Mouse (Mus musculus) forebrain, embryonic 10.5 days (tissue): ENCODE results near the gene Tssc4. TPM values are rescaled to one million over a fixed set of nuclear protein-coding genes. Genes with fewer than 3 reads are reported as not detected.

ENCODE experiments used
- DNase-seq: peaks from one replicate; pipeline ENCODE4 v3.0.0-alpha.2; 2017; ENCODE audit warnings: low spot score; ENCODE audit errors: extremely low spot score
- H3K27ac ChIP-seq: fragments of 300-500 bp; sonication (generic); 2 replicates; pipeline ENCODE4 v1.5.1; 2016; ENCODE audit warnings: mild to moderate bottlenecking
- H3K27me3 ChIP-seq: fragments of 300-500 bp; sonication (generic); 2 replicates; pipeline ENCODE4 v1.6.1; 2016; ENCODE audit warnings: mild to moderate bottlenecking; ENCODE audit not compliant: poor library complexity, severe bottlenecking
- H3K36me3 ChIP-seq: fragments of 300-500 bp; sonication (generic); replicated peaks from 2 replicates; pipeline ENCODE4 v1.6.1; 2016; ENCODE audit warnings: mild to moderate bottlenecking, moderate library complexity
- H3K4me1 ChIP-seq: fragments of 300-500 bp; sonication (generic); 2 replicates; pipeline ENCODE4 v1.6.1; 2016
- H3K4me3 ChIP-seq: fragments of 300-500 bp; sonication (generic); 2 replicates; pipeline ENCODE4 v1.5.1; 2016; ENCODE audit warnings: mild to moderate bottlenecking, moderate library complexity
- H3K9me3 ChIP-seq: fragments of 300-500 bp; sonication (generic); 2 replicates; pipeline ENCODE4 v1.6.1; 2016; ENCODE audit warnings: mild to moderate bottlenecking, moderate library complexity
- WGBS: fragments of 180-500 bp; shearing (Covaris S2); methylation state at CpG from one replicate; pipeline ENCODE4 v1.1.7; 2016; 5-methylcytosine and 5-hydroxymethylcytosine counted together
- polyA plus RNA-seq: library from polyadenylated mRNA; unstranded; fragments of >200 nt; fragmentation: Nextera tagmentation; extraction: Ambion mirVana; gene quantifications from 2 replicates; pipeline ENCODE4 v1.2.1, GENCODE M21; 2016

Tssc4 gene
- polyA plus RNA-seq, 1 experiment from 2014 or later: 132 TPM

DNA sequence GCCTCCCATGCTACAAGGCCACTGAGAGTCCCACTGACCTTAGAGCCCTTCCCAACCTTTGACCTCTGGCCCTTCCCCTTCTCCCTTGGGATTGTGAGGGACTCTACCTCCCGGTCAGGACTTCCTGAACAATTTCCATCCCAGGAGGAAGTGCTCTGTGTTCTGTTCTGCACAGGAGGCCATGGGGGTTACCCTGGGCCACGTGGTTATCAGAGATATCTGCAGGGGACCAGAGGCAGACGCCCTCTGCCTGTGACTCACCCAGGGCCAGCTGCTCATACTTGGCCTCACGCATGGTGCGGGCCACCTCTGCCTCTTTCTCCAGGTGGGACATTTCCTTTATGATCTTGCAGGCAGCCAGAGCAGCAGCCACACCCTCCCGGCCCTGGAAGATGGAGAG, 13.0 kb downstream of the Tssc4 start:
- Histone ChIP-seq H3K27me3 (no peaks in the 10 kb centered on the region; the same call in 1 of the 2 replicates), H3K36me3 (no peaks in the 10 kb centered on the region), H3K27ac (no peak overlapping the region), H3K4me1 (peaks cover 6% of the 10 kb centered on the region), H3K9me3 (no peaks in the 10 kb centered on the region), H3K4me3 (no peak overlapping the region)
- no peak for DNase-seq
- 70% methylated on average over 6 of the region's 6 CpGs for WGBS

DNA sequence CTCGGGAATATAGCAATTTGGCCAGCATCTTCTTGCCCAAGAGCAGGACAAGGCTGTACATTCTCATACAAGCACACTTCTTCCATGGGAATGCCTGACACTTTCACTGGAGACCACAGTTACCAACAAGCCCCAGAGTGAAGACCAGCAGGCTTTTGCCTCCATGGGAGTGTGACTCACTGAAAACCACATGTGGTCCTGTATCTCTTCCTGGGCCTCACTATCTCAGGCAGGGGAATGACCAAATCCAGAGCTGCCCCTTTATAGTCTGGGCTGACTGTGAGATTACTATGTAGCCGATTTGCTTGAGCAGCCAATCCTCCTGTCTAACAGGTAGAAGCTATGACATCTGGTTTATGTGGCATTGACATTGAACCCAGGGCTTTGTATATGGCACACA, 14.7 kb downstream of the Tssc4 start:
- H3K4me1 ChIP-seq: peaks cover 8% of the 10 kb centered on the region
- peaks cover under 1% of the 10 kb centered on the region; the same call in 1 of the 2 replicates for H3K27me3 ChIP-seq
- H3K9me3 ChIP-seq: no peaks in the 10 kb centered on the region
- no peak overlapping the region for H3K4me3 ChIP-seq
- no peak for DNase-seq
- no peak overlapping the region for H3K27ac ChIP-seq
- H3K36me3 ChIP-seq: no peaks in the 10 kb centered on the region
- WGBS: 81% methylated on average over 2 of the region's 2 CpGs

DNA sequence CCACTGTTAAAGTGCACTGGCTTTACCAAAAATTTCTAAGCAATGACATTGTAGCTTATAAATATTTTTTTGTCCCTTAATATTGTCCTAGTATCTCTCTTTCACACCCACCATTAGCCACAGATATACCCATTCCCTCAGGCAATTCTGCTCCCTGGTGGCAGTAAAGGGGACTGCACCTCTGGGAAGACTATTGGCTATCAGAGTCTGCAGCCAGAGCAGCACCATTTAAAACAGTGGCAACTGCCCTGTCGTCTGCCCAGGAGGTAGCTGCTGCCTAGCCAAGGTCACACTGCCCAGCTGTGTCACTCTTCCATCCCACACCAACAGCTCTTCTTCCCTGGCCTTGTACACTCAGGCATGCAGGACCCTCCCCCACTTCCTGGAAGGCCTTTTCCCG, 17.3 kb downstream of the Tssc4 start:
- DNase-seq: peak; percentile 46
- no peaks in the 10 kb centered on the region for H3K36me3 ChIP-seq
- no peaks in the 10 kb centered on the region for H3K9me3 ChIP-seq
- 58% methylated on average over 2 of the region's 2 CpGs for WGBS
- H3K27me3 ChIP-seq: peaks cover 9% of the 10 kb centered on the region; the same call in 1 of the 2 replicates
- no peak overlapping the region for H3K4me3 ChIP-seq
- no peak overlapping the region for H3K27ac ChIP-seq
- peaks cover 8% of the 10 kb centered on the region for H3K4me1 ChIP-seq

DNA sequence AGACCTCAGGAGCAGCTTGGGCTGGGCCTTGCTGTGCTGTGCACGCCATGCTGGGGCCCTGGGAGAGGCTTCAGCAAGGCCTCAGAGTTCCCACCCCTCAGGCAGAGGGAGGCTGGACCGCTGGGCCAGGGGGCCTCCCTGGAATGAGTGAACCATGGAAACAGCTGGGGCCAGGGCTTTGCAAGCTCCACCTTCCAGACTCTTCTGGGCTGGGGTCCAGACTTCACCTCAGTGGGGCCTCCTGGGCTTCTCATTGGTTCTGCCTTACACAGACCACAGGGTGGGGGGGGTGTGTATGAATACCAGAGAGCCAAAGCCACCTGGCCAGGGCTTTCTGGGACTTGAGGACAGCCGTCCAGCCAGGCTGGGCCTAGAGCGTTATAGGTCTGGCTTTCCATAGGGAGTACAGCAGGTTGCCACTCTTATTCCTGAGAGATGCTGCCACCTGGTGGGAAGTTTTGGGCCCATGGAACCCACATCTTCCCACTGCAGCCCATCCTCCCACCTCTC, 18.1 kb downstream of the Tssc4 start:
- no peak overlapping the region for H3K4me3 ChIP-seq
- H3K36me3 ChIP-seq: no peaks in the 10 kb centered on the region
- 41% methylated on average over 4 of the region's 4 CpGs for WGBS
- H3K27me3 ChIP-seq: peaks cover 12% of the 10 kb centered on the region; the same call in 1 of the 2 replicates
- DNase-seq: peak; percentile 36
- peak overlapping the region; percentile 53; the same call in 1 of the 2 replicates for H3K27ac ChIP-seq
- H3K4me1 ChIP-seq: peaks cover 8% of the 10 kb centered on the region
- no peaks in the 10 kb centered on the region for H3K9me3 ChIP-seq

DNA sequence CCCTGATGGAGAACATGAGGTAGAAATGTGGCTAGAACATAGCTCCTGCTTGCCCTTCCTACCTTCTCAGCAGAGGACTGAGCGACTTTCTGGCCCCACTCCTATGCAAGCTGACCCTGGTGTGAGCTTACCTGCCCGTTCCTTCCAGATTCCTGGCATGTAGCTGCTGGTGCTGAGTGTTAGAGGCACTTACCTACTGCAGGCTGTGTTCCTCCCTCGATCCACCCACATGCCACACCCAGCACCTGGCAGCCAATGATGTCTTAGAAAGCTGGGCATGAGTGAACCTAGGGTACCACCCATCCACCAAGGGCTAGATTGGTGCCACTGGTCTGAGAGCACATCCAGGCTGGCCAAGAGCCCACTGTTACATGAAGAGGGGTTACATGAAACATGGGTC, 24.8 kb downstream of the Tssc4 start:
- WGBS: 75% methylated on average over 3 of the region's 3 CpGs
- Histone ChIP-seq H3K27ac (no peak overlapping the region), H3K36me3 (no peaks in the 10 kb centered on the region), H3K4me3 (no peak overlapping the region), H3K27me3 (peaks cover 34% of the 10 kb centered on the region), H3K4me1 (peaks cover 6% of the 10 kb centered on the region; the same call in 1 of the 2 replicates), H3K9me3 (no peaks in the 10 kb centered on the region)
- DNase-seq: no peak

DNA sequence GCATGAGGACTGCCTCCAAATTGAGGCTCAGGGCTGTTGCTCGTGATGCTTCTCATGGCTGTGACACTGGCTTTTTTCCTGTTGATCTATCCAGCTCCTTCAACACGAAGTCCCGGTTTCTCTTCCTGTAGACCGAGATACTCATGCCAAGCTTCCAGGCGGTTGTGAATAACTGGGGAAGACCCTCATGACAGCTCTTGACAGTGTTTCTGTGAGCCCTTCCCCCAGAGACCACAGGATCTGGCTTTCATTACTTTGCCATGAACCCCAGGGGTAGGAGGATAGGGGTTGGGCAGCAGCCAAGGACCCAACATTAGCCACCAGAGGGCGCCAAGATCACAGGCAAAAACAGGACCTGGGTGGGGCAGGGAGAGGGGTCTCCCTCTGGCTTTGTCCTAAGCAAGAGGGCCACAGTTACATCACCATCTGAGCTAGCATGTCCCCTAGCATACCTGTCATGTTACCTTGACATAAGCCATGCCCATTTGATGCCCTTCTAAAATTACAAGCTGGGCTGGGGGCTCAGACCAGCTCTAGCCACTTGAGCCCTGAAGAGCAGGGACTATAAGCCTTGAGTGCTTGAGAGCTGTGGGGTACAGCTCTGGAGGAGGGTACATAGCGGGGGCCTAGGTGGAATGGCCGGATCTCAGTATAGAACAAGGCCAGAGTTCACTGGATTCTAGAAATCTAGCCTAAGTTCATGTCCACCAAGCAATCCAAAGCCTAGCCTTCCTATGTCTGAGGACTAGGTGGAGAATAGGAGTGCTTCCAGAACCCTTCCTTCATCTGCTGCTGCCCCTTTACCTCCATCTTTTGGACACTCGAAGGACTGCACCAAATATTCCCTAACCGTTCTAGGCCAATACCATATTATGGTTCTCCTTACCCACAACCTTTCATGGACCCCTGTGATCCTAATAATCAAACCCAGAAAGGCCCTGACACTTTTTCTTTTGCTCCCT, 25.8 kb downstream of the Tssc4 start, which contains the start of gene Trpm5:
Gene Trpm5 (minus strand): TSS at position 51 of the 962 bp plus-strand sequence.
- 55% methylated on average over 10 of the region's 10 CpGs for WGBS
- Histone ChIP-seq H3K36me3 (no peaks in the 10 kb centered on the region), H3K4me3 (no peak within 1 kb of the TSS), H3K4me1 (peaks cover 6% of the 10 kb centered on the region; the same call in 1 of the 2 replicates), H3K27ac (peak within 1 kb of the TSS; percentile 48; the same call in 1 of the 2 replicates), H3K27me3 (peaks cover 27% of the 10 kb centered on the region), H3K9me3 (no peaks in the 10 kb centered on the region)
- DNase-seq: peak; percentile 75

DNA sequence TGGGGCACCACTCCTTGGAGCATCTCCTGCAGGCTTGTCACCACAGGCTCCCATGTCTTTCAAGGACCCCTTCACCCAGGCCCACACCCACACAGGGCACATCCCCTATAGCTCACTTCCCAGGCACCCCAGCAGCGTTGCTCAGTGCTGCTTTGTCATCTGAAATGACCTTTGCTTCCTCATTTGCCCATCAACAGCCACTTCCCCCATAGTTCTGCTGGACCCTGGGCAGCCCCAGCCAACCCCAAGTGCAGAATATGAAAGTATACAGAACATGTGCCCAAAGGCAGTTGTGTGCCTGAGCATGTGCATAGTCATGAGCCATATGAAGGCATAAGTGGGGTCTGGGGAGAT, 26.5 kb downstream of the Tssc4 start:
- Histone ChIP-seq H3K36me3 (no peaks in the 10 kb centered on the region), H3K9me3 (no peaks in the 10 kb centered on the region), H3K4me1 (peaks cover 8% of the 10 kb centered on the region; the same call in 1 of the 2 replicates), H3K4me3 (no peak overlapping the region), H3K27me3 (peaks cover 27% of the 10 kb centered on the region), H3K27ac (no peak overlapping the region)
- no peak for DNase-seq
- 60% methylated on average over 1 of the region's 1 CpGs for WGBS

DNA sequence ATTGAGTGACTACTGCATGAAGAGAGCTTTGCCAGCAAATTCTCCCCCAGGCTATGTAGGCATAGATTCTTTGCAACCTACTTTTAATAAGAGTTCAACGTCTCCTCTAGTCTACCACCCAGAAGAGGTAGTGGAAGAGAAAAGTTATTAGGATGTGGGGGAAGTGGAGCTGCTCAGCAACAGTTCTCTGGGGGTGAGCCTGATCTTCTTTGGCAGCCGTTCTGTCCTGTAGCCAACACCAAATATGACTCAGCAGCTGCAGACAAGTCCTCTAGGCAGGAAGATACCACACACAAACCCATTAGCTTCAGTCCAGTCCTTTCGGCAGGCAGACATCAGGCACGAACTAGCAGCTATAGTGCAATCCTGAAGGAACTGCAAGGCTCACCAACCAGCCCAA, 31.7 kb downstream of the Tssc4 start:
- 81% methylated on average over 4 of the region's 4 CpGs for WGBS
- Histone ChIP-seq H3K27me3 (peaks cover 22% of the 10 kb centered on the region), H3K9me3 (no peaks in the 10 kb centered on the region), H3K4me1 (0 out of 2 replicates have a peak, but pooled peaks cover 4% of the 10 kb centered on the region), H3K27ac (no peak overlapping the region), H3K4me3 (no peak overlapping the region), H3K36me3 (no peaks in the 10 kb centered on the region)
- DNase-seq: no peak

DNA sequence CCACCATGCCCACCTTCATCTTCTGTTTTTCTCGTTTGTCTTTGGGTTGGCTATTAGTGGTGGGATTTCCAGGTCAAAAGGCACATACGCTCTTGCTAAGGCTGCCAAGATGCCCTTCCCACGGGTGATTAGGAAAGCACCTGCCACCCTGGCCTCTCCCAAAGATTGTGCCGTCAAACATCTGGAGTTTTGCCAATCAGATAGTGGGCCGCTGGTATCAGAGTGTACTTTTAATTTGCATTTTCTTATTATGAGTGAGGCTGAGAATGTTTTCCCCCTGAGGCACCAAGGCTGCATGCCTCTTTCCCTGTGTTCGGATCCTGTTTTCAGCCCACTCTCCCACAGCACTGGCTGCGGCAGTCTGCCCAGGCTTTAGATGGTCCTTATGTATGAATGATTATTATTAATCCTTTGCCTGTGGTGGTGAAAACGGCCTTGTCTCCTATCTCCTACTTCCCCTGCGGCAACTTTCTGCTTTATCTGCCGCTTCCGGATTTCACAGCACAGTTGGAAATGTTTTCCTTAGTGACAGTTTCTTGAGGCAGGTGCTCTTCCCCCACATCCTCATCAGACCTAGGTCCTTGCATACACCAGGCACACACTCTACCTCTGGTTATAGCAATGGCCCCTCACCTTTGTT, 36.3 kb downstream of the Tssc4 start:
- peaks cover 65% of the 10 kb centered on the region for H3K27me3 ChIP-seq

DNA sequence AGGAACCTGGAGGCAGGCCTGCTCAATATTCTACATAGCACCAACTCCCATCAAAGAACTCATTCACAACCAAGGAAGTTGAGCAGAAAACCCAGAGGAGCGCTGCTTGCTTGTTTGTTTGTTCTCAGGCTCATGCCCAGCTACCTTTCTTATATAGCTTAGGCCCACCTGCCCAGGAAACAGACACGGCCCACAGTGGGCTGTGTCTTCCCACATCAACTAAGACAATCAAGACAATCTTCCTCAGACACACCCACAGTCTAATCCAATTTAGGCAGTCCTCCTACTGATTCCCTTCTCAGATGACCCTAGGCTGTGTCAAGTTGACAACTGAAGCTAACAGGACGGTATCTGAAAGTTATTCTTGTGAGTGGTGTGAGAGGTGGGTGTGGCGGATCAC, 37.0 kb downstream of the Tssc4 start, which contains the start of gene Kcnq1:
Gene Kcnq1 (plus strand): TSS at position 301 of the 400 bp plus-strand sequence.
- no peak for DNase-seq
- Histone ChIP-seq H3K36me3 (no peaks in the 10 kb centered on the region), H3K27ac (no peak within 1 kb of the TSS), H3K4me1 (peaks cover 26% of the 10 kb centered on the region), H3K4me3 (peak within 1 kb of the TSS; percentile 47), H3K27me3 (peaks cover 71% of the 10 kb centered on the region), H3K9me3 (no peaks in the 10 kb centered on the region)
- WGBS: 62% methylated on average over 4 of the region's 4 CpGs

More for the DNA sequence above, 36.3 kb downstream of the Tssc4 start:
- Histone ChIP-seq H3K4me3 (no peak overlapping the region), H3K36me3 (no peaks in the 10 kb centered on the region), H3K4me1 (peaks cover 29% of the 10 kb centered on the region), H3K27ac (no peak overlapping the region), H3K9me3 (no peaks in the 10 kb centered on the region)
- DNase-seq: no peak
- WGBS: 82% methylated on average over 11 of the region's 11 CpGs

DNA sequence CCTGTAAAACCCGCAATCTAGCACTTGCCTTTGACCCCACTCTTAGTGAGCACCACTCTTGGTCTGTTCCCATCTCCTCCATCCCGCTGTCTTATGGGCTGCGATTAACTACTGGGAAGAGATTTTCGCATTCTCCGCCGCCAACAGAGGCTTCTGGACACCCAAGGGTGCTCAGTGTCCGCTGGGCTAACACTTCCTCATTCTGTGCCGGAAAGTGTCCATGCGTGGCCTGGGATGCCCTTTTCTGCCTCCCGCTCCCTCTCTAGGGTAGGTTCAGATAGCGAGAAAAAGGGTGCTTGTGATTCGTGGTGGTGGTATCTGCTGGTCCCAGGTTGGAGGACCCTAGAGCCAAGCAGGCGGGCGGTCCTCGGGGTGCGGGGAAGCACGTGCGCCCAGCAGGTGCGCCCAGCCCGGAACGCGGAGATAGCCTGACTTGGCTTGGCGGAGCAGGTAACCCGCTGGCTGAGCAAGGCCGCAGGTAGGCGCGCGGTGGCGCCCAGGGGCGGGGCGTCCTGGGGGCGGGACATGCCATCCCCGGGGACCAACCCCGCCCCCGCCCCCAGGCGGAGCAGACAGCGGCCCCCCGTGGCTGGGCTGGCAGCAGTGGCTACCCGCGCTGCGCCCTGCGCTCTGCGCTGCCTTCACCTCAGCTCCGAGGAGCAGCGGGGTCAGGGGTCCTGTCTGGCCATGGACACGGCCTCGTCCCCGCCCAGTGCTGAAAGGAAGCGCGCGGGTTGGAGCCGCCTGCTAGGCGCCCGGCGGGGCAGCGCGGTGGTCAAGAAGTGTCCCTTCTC, 37.8 kb downstream of the Tssc4 start:
- H3K36me3 ChIP-seq: no peaks in the 10 kb centered on the region
- peaks cover 79% of the 10 kb centered on the region for H3K27me3 ChIP-seq
- 6% methylated on average over 55 of the region's 57 CpGs for WGBS
- H3K27ac ChIP-seq: no peak overlapping the region
- peaks cover 26% of the 10 kb centered on the region for H3K4me1 ChIP-seq
- no peak for DNase-seq
- H3K4me3 ChIP-seq: peak overlapping the region; percentile 47
- no peaks in the 10 kb centered on the region for H3K9me3 ChIP-seq

DNA sequence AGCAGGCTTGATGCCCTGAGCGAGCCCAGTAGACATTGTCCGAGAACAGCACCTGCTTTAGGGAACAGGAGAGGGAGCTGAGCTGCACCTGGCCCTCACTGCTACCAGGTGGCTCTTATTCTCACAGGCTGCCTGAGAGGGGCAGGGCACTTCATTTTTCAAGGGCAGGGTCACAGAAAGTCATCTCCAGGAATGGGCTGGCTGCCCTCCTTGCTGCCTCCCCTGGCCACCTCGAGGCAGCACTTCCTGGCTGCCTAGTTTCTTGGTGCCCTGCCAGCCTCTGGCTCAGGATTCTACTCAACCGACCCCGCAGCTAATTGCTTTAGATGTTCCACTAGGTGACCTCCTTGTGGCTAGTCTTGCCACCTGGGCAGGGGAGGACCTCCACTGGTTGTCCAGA, 39.2 kb downstream of the Tssc4 start:
- Histone ChIP-seq H3K27me3 (peaks cover 81% of the 10 kb centered on the region), H3K27ac (no peak overlapping the region), H3K4me1 (peaks cover 26% of the 10 kb centered on the region), H3K9me3 (no peaks in the 10 kb centered on the region), H3K4me3 (no peak overlapping the region), H3K36me3 (no peaks in the 10 kb centered on the region)
- 49% methylated on average over 5 of the region's 5 CpGs for WGBS
- DNase-seq: no peak
